Comparison of ENCODE assay signal across 12 mouse cellular contexts in genomic region chr4:125176639-125177165, GRCm38 (mm10). TPM values are rescaled to one million over a fixed set of nuclear protein-coding genes. Genes with fewer than 3 reads are reported as not detected.
DNase-seq lines count a peak whose midpoint lies in the region.
"Had no signal": no experiment of that assay in that cellular context is flagged by ENCODE, and none has a peak within 500 bp of the region (broad histone marks: within the 10 kb centered on the region; RNA-seq: fewer than 3 reads in every experiment).

No protein-coding gene starts in this region.

- DNase-seq in gastrocnemius, postnatal 14 days: peak; percentile 25
- DNase-seq in gastrocnemius, postnatal 10 days: no peak
- peak; percentile 99 for DNase-seq in 416B (ENCODE audit: low read depth)
- peak; percentile 48 for DNase-seq in embryo, embryonic 11 days
- peak; percentile 41 for DNase-seq in limb, embryonic 10.5 days (ENCODE audit: low spot score)
- no peak for DNase-seq in right cerebral cortex, adult 2 months (ENCODE audit: low spot score in 2 of 2)
- DNase-seq in right cerebral cortex, adult 18-20 months: no peak
- DNase-seq in heart, postnatal 25 days (ENCODE audit: low spot score): no peak
- DNase-seq: lung, postnatal 36 days; thymus, adult 2 months had no signal

- no peak overlapping the region for H3K4me3 ChIP-seq in limb, embryonic 10.5 days
- H3K4me3 ChIP-seq: embryonic facial prominence, embryonic 13.5 days; layer of hippocampus, adult 2 months had no signal

- 31% methylated on average over 13 of the region's 13 CpGs for WGBS in limb, embryonic 10.5 days

- no peaks in the 10 kb centered on the region for H3K36me3 ChIP-seq in limb, embryonic 10.5 days
- H3K36me3 ChIP-seq: embryonic facial prominence, embryonic 13.5 days had no signal

- H3K27ac ChIP-seq in limb, embryonic 10.5 days: peak overlapping the region; percentile 50
- H3K27ac ChIP-seq: embryonic facial prominence, embryonic 13.5 days; layer of hippocampus, adult 2 months had no signal

- no peaks in the 10 kb centered on the region for H3K9me3 ChIP-seq in limb, embryonic 10.5 days (replicated peaks)
- H3K9me3 ChIP-seq: embryonic facial prominence, embryonic 13.5 days had no signal

- peaks cover 34% of the 10 kb centered on the region for H3K4me1 ChIP-seq in limb, embryonic 10.5 days

- H3K27me3 ChIP-seq in limb, embryonic 10.5 days (ENCODE audit: low read depth, poor library complexity, severe bottlenecking): peaks cover 10% of the 10 kb centered on the region; the same call in 1 of the 2 replicates
- H3K27me3 ChIP-seq: embryonic facial prominence, embryonic 13.5 days had no signal

- intact Hi-C loops in gastrocnemius, postnatal 14 days (cut with DNase I; ENCODE audit: low total_unique reads): no loop called here
- intact Hi-C loops in heart, postnatal 25 days (cut with DNase I): no loop called here

RNA-seq across cellular contexts. Expression of gene Zc3h12a, which starts 49.1 kb away (rescaled TPM):
- total RNA-seq in gastrocnemius, postnatal 14 days (2021): 1 to 10 TPM; 1.5 to 2.5 TPM
- total RNA-seq in gastrocnemius, postnatal 10 days (2021): 1 to 10 TPM; 2.0 to 2.2 TPM
- polyA plus RNA-seq in limb, embryonic 10.5 days (2016; fragmentation: Nextera tagmentation; extraction: Ambion mirVana): 0.23 and 0.58 TPM in 2 replicates
- 1 to 10 TPM; 3.5 to 4.1 TPM for total RNA-seq in heart, postnatal 25 days (2021)

Comparison
In these comparisons a context has a peak if more than half of its experiments do, and no peak if none do; other contexts are left out.
1. DNase-seq: peak in gastrocnemius, postnatal 14 days (single experiment), 416B (single experiment), embryo, embryonic 11 days (single experiment) and limb, embryonic 10.5 days (single experiment); none in gastrocnemius, postnatal 10 days (single experiment), right cerebral cortex, adult 2 months (0 of 2), right cerebral cortex, adult 18-20 months (single experiment) and heart, postnatal 25 days (single experiment).